Mouse (Mus musculus): ENCODE data around the gene B3galnt2. TPM values are rescaled to one million over a fixed set of nuclear protein-coding genes. Genes with fewer than 3 reads are reported as not detected.

Gene B3galnt2
- polyA plus RNA-seq (2017; shearing (Covaris generic)) = 10 to 100 TPM; 24.6 to 32.1 TPM

GRCm38 (mm10) chr13:13953874-13954832, at the start of gene B3galnt2:
TSS of gene B3galnt2 (plus strand) at chr13:13954469.

GRCm38 (mm10) chr13:14039292-14039965, 85.2 kb downstream of the B3galnt2 start, which contains the start of gene Tbce:
TSS of gene Tbce (minus strand) at chr13:14039638.

Other genes with a start within 250 kb of the B3galnt2 start
- gene Gng4, start 170.4 kb upstream of the B3galnt2 start, polyA plus RNA-seq (2017; shearing (Covaris generic)) = under 1 TPM in 1 of 2 experiments, not detected in 1; 0.27 TPM
- gene Tbce, start 85.2 kb downstream of the B3galnt2 start, polyA plus RNA-seq (2017; shearing (Covaris generic)) = 100 to 1,000 TPM in 1 of 2 experiments, 10 to 100 TPM in 1; 80.2 to 111 TPM
- 100 to 1,000 TPM; 132 to 190 TPM for gene Arid4b, start 108.8 kb downstream of the B3galnt2 start, polyA plus RNA-seq (2017; shearing (Covaris generic))
- gene Ggps1, start 109.0 kb downstream of the B3galnt2 start, polyA plus RNA-seq (2017; shearing (Covaris generic)) = 10 to 100 TPM; 72.1 to 87.0 TPM

All from activated CD4-positive, CD25-positive, alpha-beta regulatory T cell (primary cell).